Mouse (Mus musculus): Measurements from ENCODE around the gene Umod.
A peak's percentile ranks its signal among the peaks of the same experiment; 100 is the strongest.

Gene Umod

DNA sequence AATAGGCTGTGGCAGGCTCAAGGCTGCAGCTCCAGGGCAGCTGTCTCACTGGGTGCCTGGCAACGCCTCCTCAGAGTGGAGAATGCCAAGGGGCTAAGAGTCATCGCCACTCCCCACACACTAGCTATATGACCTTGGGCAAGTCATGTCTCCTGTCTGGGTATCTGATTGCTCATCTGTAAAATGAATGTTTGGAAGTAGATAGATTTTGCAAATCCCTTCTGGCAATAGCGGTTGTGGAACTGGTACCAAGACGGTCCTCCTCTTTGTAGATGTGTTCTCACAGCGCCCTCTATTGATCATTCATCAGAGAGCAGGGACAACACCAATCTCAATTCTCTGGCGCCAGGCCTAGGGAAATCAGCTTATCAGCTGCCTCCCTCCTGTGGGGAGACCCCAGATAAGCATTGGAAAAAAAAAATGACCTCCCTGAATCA is 51.9 kb downstream of the Umod start:
- peak; percentile 36 to 45 for DNase-seq

DNA sequence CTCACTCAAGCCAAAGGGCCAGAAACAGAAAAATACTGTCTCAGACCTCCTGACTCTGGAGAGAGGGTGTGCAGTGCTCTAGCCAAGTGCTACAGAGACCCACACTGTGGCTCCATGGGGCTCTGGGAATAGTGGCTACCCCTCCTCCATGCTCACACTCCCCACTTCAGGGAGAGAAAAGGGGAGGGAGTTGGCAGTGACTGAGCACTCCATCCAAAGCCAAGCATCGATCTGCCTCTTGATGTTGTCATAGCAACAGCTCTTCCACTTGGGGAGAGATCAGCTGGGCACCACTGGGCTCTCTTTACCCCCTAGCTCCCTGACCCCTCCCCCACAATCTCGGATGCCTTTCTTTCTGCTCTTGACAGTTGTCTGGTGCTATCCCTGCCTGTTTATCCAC is 58.4 kb downstream of the Umod start:
- no peak for DNase-seq

DNA sequence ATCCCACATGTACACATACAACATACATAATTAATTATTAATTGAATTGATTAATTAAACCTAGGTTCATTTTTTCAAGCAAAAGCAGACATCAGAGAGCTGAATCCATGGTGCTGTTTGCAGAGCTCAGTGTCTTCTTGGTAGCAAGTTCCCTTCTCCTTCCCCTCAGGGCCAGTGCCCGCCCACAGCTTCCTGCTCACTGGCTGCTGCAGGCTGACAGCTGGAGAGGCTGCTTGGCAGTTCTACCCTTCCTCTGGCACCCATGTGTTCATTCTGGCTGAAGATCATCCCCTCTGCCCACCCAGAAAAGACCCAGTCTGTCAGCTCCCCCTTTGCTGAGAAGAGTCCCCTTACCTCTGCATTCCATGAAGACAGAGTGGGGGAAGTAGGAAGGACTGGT is 60.6 kb downstream of the Umod start:
- no peak for DNase-seq

All from cerebellum, adult 18-20 months (tissue).